Mouse (Mus musculus) effector memory CD4-positive, alpha-beta T cell, adult 7 months (primary cell): ENCODE data around the gene Speer2. TPM values are rescaled to one million over a fixed set of nuclear protein-coding genes. Genes with fewer than 3 reads are reported as not detected.

Experiments
- polyA plus RNA-seq: library from polyadenylated mRNA; unstranded; fragments of 100-300 nt; shearing (Covaris generic); gene quantifications from one replicate; pipeline ENCODE4 v1.2.1, GENCODE M21; 2017

Speer2 gene
- polyA plus RNA-seq = not detected

GRCm38 (mm10) chr16:69863644-69864043 lies at the start of gene Speer2:
Gene Speer2, minus strand, starts transcription at chr16:69863744.

